Mouse (Mus musculus) thymus, postnatal 25 days (tissue): ENCODE measurements around the gene Fam207a.

ENCODE experiments used
- DNase-seq: peaks from one replicate; pipeline ENCODE4 v3.0.0; 2022

The Fam207a gene

DNA sequence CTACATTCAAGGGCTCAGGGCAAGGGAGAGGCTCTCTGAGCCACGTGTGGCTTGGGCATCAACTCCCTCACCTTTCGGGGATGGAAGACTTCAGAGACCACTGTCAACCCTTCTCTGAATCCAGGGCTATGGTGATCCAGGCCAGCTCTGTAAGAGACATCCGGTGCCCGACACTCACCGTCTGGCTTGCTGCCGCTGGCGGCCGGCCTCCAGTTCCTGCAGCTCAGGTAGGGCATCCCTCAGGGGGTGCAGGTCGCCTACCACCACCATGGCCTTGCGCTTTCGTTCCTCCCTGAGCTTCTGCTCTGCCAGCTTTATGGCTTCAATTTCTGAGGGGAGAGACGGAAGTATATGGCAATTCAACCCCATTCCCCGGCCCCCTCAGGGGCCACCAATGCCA, 18.4 kb downstream of the Fam207a start:
- DNase-seq, result no peak

DNA sequence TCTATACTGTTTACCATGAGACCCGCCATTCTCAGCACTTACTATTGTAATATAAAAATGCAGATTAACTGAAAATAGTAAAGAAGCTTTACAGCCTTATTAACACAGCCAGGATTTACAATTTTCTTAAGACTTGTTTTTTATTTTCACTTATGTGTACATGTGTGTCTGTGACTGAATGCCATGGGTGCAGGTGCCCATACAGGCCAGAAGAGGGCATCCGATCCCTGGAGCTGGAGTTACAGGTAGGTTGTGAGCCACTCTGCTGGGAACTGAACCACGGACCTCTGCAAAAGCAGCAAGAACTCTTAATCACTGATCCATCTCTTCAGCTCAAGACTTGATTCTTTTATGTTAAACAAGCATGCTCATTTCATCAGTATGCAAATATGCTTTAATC, 22.7 kb downstream of the Fam207a start:
- no peak for DNase-seq

DNA sequence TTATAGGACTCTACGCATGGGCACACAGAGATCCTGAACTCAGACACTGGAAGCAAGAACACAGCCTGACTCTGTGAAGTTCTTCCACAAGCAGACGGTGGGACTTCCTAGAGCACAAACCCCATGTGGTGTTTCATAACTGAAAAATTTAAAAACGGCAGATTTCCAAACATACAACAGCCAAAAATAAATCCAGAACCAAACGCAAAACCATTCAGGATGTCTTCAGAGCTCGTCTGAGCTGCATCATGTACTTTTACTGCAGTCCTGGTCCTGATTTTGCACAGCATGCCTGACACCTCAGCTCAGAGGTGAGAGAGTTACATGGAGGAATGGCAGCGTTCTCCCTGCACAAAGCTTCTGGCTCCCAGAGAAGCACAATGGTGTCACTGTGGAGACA, 24.0 kb downstream of the Fam207a start:
- no peak for DNase-seq

DNA sequence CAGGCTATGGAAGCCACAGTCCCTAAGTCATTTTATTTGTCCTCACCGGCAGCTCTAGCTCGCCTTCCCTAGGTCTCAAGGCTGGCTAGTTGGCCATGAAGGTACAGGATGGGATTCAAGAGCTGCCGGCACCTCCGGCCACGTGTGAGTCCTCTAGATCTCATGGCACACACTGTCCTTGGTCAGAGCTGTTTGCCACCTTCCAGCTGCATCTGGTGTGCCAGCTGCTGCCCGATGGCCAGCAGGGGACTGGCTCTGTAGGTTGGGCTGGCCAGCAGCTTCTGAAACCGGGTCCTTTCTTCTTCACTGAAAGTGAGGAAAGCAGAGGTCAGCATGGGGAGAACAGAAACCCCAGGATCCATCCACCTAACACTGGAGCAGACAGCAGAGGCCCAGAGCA, 27.4 kb downstream of the Fam207a start:
- DNase-seq, result no peak

DNA sequence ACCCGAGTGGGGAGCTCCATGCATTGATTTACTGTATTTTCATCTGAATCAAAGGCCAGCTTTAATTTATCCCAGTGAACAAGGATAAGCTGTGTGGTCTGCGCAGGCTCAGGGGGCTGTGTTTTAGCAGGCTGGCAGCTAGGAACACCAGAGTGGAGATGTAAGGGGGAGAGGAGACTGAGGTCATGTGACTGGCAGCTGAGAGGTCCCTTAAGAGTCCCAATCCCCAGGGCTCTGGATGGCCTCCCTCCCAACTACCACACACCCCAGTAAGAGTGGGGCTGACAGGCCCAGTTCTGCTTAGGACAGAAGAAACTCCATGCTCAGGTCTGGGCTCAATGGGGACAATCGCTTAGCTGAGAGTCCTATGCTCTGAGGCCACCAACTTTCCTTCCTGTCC, 29.8 kb downstream of the Fam207a start:
- DNase-seq, result no peak

GRCm38 (mm10) chr10:77484205-77484935, 31.2 kb downstream of the Fam207a start:
- DNase-seq, result no peak

DNA sequence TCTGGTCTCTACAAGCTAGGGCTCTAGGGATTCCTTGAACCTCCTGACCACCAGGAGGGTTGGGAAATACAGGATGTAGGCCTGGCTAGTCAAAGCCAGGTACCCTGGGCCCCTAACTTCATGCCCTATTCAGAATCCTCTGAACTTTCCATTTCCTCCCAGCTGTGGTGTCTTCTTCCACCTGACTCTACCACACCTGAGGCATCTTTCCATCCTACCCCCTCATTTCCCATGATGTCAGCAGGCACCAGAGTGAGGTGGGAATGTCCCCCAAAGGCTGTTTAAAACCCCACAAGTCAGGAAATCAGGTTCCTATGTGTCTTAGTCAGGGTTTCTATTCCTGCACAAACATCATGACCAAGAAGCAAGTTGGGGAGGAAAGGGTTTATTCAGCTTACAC, 33.8 kb downstream of the Fam207a start:
- no peak for DNase-seq

DNA sequence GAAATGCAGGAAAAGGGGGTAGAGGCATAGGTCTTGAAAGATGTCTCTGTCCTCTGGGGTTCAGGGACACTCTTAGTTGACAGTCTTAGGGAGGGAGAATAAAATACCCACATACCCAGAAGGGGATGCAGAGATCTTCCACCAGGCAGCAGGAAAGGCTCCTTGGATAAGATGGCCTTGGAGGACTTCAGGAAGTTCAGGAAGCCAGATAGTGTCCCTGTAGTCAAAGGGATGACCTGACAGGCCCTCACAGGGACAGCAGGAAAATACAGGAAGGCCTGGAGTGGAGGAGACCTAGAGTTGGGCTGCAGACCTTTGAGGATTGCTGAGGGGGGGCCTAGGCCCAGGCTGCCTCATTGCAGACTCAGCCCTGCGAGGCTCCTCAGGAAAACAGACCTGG, 35.6 kb downstream of the Fam207a start:
- no peak for DNase-seq

GRCm38 (mm10) chr10:77476907-77477306, 38.7 kb downstream of the Fam207a start:
- DNase-seq, result no peak

- DNase-seq, result no peak
These were observed 43.4 kb downstream of the Fam207a start for GRCm38 (mm10) chr10:77472188-77472587.

GRCm38 (mm10) chr10:77471512-77471911, 44.1 kb downstream of the Fam207a start:
- no peak for DNase-seq

DNA sequence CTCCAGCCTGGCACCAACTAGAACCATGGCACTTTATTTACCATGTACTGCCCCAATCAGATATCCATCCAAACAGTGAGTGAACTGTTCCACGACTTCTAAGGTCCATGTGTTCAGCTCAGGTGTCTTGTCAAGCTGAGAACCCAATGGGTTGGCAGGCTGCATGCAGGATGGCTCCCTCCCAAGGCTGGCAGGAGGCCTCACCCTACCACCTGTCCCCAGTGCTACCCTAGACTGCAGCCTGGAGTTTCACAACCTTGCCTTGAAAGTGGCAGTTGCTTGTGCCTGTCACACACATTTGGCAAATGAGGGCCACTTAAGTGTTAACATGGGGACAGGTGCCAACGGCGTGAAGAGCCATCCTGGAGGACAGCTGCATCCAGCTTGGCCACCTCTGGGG, 44.8 kb downstream of the Fam207a start:
- DNase-seq, result no peak

- no peak for DNase-seq
These were observed 46.9 kb downstream of the Fam207a start for GRCm38 (mm10) chr10:77468675-77469074.

GRCm38 (mm10) chr10:77467407-77467806, 48.2 kb downstream of the Fam207a start:
- no peak for DNase-seq

- no peak for DNase-seq
These were observed 49.7 kb downstream of the Fam207a start for GRCm38 (mm10) chr10:77465902-77466301.

DNA sequence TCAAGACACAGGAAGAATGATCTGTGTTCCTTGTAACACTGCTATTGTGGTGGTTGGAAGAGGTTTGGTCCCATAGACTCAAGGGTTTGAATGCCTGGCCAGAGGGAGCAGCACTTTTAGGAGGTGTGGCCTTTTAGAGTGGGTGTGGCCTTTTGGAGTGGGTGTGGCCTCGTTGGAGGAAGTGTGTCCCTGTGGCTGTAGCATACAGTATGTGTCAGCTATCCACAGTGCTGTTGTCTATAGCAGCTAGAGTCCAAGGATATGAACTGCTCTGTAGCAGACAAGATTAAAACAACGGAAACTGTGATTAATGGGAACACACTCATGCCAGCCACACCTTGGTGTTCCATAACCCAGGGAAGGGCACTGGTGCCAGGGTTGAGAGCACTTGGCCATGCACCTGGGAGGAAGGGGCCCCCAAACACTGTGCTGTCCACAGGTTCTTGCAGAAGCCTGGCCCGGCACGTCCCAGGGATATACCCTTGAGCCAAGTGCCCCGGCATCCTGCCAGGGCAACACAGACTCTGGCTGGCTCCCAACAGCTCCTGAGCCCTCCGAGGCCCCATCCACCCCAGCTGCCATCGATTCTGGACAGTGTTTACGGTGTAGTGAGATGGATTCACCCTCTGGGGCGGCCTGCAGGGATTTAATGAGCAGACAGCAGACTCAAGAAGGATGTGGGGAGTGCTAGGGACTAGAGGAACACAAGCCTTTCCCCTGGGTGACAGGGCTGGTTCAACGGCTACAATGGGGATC, 51.2 kb downstream of the Fam207a start:
- DNase-seq, result peak; percentile 18

DNA sequence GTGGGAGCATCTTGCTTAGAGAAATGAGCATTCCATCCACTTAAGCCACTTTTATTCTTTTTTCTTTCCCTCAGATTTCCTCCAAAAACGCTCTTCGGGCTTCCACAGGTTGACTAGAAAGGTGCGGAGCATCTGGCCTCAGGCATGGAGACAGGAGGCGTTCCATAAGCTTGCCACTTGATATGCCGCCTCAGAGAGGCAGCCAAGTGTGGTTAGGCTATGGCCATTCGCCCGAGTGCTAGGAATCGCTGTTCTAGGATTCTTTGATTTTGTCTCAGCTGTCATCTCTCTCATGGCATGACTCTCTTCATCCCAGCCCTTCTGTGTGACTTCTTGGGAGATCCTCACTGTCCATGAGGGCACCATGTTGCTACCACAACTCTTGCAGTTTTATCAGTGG, 54.4 kb downstream of the Fam207a start:
- DNase-seq, result no peak

GRCm38 (mm10) chr10:77457701-77458100, 57.9 kb downstream of the Fam207a start:
- no peak for DNase-seq

DNA sequence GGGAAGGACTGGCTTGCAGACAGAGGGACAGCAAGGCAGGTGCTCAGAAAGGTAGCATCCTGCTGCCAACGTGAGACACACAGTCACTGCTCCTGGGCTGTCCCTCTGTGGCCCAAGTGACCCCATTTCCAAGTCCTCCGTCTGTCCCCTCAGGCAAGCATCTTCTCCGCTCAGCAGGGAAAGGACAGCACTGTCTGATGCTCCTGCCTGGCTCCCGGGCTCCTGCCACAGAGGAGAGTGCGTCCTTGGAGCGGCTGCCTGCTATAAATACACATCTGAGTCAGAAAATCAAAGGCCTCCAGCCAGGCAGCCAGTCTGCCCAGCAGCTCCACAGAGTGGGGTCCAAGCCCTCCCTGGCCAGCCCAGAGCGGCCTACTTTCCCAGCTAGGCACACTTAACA, 59.1 kb downstream of the Fam207a start:
- DNase-seq, result no peak

GRCm38 (mm10) chr10:77455251-77456010, 60.2 kb downstream of the Fam207a start:
- no peak for DNase-seq

DNA sequence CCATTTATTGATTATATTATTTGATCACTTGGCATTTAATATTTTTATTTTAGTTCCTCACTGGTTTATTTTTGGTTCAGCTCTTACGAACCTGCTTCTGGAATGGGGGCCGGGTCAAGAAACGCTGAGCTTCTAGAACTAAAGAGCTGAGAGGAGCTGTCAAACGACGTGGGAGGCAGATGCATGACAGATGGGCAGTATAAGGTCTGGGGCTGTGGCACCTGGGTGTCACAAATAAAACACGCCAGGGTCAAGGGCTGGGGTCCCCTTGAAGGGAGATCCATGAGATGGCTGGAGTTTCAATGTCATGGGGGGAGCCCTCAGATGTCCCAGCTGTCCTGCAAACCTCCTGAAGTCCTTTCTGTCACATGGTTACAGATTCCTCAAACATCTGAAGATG, 60.8 kb downstream of the Fam207a start:
- DNase-seq, result no peak

- DNase-seq, result no peak
These were observed 63.8 kb downstream of the Fam207a start for GRCm38 (mm10) chr10:77451822-77452221.

DNA sequence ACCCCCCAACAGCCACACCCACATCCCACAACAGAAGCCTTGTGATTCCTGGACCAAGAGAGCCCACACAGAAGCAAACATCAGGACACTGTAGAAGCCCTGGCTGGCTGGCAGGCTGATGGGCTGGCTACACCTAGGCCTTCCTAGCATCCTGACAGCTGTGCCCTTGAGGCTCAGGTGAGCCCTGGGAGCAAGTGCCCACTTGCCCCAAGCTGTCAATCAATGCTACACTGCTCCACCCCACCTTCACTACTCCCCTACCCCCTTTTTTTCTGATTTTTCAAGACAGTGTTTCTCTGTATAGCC, 65.5 kb downstream of the Fam207a start:
- no peak for DNase-seq
